Mouse (Mus musculus): ENCODE measurements around the gene Gsto1.

- TF ChIP-seq TAL1 (IDR thresholded peaks at IDR 0.05; ENCODE audit: low read length) = no peak
- no peak for TF ChIP-seq GATA1 (IDR thresholded peaks at IDR 0.05; ENCODE audit: low read length)
These were observed 40.0 kb upstream of the Gsto1 start for GRCm38 (mm10) chr19:47814721-47815120.

Data from erythroblast, embryonic 14.5 days (primary cell).